Mouse (Mus musculus) CD4-positive, CD25-positive, alpha-beta regulatory T cell, adult 4 months (primary cell): Measurements from ENCODE around the gene Pax2. TPM values are rescaled to one million over a fixed set of nuclear protein-coding genes. Genes with fewer than 3 reads are reported as not detected.

Experiments used
- ATAC-seq: one replicate; pipeline ENCODE4 v1.8.0; 2017
- polyA plus RNA-seq, 2 experiments: library from polyadenylated mRNA; unstranded; fragments of 100-300 nt; shearing (Covaris generic); gene quantifications; one replicate each; pipeline ENCODE4 v1.2.1; 2017

Gene Pax2
- polyA plus RNA-seq, 2 experiments from 2014 or later: 0.13 TPM; not detected in 1

DNA sequence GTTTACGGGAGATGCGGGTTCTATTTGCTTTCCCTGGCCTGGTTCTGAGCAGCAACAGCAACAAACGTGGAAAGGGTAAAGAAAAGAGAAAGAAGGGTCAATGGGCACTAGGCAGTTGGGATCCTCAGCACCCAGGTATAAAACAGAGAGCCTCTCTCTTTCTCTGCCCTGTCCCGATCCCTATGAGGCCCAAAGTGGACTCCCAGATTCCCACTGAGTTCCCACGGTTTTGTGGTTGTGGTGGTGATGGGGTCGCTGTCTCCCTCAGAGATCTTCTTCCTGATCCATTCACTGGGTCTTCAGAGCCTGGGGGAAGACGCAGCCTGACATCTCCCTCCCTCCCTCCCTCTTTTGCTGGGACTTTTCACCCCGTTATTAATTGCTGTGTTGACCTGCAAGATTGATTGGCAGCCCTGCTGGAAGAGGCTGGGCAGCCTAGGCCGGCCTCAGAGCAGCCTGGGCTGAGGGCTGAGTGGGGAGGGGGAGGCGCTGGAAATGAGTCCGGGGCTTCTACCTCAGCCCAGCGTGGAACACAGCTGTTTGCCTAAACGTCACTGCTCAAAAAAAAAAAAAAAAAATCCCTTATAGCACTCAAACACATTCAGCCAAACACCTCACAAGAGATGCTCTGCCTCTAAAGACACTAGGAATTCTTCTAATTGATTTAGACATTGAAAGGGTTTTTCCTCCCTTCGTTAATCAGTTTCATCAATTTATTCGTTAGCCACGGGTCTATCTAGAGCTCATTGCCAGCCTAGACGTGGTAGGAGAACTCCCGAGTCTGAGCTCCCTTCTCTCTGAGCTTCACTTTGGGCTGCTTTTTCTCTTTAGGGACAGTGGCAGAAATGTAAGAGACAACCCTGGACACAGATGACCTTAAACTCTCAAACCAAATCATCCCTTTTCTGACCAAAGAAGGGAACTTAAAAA lies 6.5 kb upstream of the Pax2 start:
- no peak for ATAC-seq

DNA sequence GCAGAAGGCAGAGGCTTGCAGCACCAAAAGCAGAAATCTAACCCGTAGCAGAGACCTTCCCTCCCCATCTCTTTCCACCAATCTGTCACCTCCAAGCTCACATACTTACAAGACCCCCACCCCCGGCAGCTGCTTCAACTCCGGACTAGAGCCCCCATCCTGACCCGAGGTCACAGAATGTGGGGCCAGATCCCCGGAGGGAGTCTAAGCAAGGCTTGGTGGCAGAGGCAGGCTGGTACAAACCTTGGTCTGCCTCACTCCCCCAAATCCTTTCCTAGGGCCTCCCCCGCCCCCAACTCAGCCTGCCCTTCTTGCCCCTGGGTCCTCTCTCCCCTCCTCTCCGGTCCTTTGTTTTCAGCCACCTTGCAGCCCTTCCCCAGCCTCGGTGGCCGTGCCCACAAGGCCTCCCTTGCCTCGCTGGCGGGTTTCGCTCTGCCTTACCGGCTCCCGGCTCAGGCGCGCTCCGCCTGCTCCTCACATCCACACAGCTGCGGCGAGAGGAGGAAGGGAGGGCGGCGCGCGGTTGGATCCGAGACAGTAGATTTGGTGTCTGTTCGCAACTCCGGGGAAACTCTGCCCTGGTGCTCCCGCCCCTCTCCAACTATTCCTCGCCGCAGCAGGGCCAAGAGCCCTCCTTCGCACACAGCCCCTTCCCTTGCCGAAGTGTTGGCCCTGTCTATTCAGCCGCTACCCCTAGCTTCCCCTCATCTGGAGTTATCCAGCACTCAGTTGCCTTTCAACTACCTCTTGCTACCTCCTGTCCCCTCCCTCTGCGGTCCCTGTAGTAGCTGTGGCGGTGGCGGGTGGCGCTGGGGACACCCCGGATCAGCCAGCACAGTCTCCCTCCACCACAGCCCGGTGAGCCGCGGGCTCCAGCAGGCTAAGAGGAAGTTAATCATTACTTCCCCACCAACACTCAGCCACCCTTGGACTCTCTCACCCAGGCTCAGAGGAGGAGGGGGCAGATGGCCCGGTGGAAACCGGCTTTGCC lies 5.5 kb upstream of the Pax2 start:
- no peak for ATAC-seq

DNA sequence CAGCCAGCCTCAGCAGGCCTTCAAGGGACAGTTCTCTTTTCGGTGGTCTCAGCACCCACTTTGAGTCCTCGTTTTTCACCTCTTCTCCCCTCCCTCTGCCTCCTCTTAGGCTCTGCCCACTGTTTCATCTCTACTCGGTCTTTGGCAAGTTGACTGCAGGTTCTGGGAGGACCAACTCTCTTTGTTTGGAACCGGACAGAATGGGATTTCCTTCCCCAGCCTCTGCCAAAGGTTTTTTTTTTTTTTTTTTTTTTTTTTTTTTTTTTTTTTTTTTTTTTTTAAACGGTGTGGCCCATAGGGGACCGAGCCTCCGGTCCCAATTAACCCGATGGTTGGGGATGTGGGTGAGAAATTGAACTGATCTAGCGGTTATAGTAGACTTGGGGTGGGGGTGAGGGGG lies 4.8 kb upstream of the Pax2 start:
- no peak for ATAC-seq

DNA sequence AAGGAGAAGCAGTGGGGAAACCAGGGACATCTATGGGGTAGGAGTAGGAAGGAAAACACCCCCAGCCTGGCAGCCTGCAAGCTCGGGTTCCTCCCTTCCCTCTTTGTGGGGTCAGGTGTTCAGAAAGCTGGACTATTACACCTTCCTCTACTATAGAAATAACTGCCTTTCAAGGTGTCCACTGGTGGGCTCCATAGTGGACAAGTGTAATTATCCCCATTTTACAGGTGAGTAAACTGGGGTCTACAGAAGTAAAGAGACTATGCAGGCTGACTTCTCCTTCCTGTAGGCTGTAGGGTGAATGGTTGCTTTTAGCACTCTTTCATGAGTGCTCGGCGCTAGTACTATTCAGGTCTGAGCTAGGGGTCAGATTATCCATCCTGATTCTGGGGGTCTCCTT lies 4.3 kb upstream of the Pax2 start:
- no peak for ATAC-seq

DNA sequence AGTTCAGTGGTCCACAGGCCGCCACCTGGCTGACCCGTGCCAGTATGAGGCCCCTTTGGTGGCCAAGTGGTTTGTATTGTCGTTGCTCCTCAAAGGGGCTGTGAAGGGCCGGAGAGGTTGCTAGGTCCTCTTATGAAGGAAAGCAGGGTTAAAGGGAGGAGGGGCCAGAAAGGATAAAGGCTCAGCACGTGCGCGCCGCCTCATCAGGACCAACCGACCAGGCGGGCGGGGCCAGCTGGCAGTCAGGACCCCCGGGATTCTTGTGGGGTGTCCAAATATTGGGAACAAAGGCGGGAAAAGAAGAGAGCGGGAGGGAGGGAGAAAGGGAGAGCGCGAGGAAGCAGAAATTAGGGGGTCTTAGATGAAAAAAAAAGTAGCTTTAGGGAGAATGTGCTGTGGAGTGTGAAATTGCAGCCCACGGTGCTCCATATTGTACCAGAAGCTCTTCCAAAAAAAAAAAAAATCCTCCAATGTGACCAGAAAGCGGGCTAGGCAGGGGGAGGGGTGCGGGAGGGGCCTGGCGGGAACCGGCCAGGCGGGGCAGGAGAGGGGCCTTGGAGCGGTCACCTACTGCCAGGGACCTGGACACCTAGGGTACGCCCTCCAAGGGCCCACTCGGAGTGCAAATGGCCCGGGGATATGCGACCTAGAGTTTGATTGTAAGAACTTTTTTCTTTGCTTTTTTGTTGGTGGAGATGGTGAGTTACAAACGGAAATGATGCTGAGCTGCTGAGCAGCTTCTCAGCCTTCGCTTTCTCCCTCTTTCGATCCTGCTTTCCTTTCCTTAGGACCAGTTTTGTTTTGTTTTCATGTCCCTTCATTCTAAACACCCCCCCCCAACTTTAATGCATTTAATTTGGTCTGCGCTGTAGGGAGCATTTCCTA lies 3.5 kb upstream of the Pax2 start:
- no peak for ATAC-seq

GRCm38 (mm10) chr19:44753361-44753760 lies 2.5 kb upstream of the Pax2 start:
- no peak for ATAC-seq

DNA sequence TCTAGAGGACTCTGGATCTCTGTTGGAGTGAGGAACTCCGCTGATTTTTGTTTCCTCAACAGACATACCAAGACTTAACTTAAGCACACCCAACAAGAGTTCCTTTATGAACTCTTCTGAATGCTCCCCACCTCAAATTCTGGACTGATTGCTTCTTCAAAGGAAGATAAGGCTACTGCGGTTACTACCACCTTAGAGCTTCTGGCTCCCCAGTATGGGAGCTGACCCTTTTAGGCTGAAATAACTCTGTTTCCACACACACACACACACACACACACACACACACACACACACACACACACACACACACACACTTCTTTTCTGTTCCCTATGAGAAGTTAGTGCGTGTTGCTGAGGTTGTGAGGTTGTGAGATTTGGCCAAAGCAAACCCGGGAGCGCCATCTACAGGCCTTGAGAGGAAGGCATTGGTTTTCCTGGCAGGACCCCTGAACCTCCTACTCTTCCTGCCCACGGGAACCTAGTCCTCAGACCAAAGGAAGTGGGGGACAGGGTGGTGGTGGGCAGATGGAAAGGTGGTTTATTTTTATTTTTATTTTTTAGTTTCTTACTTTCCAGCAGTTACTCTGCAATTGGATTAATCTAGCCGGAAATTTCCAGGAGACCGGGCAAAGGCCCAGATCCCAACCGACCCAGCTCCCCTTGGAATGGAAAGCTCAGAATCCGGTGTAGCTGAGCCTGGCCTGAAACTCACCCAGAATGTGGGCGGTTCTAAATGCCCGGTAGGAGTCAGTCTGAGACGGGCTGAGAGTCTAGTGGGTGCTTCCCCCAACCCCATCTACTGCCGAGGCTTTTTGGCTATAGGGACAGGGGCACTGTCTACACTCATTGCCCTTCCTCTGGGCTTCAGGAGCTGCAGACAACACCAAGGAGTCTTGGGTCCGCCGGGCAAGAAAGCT lies 1.1 kb upstream of the Pax2 start:
- ATAC-seq: no peak

DNA sequence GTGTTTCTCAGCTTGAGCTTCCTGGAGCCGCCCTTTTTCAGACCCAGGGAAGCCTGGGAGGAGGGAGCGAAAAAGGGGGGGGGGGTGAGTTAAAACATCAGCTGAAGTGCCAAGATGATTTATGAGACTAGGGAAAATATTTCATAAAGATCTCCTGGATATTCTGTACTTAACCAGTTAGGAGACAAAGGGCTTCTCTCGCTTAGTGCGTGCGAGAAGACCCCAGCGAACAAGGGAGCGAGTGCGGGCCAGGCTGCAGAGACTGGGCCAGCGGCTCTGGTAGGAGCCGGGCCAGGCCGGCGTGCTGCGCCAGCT lies 510 bp upstream of the Pax2 start:
- no peak for ATAC-seq

DNA sequence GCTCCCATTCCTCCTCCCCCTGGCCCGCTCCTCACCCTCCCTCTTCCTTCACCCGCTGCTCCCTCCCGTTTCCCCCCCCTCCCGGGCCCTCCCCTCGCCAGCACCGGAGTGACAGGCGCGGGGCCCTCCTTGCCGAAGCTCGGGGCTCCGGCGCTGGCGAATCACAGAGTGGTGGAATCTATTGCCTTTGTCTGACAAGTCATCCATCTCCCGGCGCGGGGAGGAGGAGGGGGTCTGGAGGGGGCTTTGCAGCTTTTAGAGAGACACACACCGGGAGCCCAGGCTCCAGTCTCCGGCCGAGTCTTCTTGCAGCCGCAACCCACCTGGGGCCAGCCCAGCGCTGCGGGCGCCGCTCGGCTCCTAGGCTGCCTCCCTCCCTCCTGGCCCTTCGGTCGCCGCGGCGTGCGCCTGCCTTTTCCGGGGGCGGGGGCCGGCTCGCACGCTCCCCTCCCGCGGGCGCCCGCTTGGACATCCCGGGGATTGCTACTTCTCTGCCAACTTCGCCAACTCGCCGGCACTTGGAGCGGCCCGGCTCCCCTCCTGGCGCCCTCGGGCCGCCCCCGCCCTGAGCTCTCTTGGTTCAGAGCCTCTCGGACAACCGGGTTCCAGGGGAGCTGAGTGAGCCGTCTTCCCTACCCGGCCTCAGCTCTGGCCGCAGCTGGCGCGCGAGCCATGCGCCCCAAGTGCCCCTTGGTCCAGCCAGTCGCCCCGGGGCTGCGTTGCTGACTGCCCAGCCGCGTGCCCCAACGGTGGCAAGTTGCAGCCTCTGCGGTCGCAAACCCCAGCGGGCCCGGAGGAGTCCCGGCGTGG lies 781 bp downstream of the Pax2 start:
- ATAC-seq: no peak

- no peak for ATAC-seq
Observed at GRCm38 (mm10) chr19:44757231-44757871, 1.5 kb downstream of the Pax2 start.

DNA sequence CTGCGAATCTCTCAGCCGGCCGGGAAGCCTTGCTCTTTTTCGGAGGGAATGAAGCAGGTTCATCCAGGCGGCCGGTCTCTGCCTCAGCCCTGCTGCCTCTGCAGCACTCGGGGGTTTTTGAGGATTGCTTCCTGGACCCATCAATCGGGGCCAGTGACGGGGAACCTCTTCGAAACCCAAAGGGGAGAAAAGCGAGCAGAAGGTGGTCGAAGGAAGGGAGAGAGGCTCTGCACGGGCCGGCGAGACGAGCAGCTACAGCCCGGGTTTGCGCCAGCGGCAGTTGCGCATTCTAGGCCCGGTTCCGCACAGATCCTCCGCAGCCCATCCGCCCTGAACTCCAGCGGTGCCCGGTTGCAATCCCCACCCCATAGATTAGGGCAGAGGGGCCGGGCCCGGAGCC lies 3.0 kb downstream of the Pax2 start:
- no peak for ATAC-seq

- no peak for ATAC-seq
Observed at GRCm38 (mm10) chr19:44759531-44760118, 3.8 kb downstream of the Pax2 start.

DNA sequence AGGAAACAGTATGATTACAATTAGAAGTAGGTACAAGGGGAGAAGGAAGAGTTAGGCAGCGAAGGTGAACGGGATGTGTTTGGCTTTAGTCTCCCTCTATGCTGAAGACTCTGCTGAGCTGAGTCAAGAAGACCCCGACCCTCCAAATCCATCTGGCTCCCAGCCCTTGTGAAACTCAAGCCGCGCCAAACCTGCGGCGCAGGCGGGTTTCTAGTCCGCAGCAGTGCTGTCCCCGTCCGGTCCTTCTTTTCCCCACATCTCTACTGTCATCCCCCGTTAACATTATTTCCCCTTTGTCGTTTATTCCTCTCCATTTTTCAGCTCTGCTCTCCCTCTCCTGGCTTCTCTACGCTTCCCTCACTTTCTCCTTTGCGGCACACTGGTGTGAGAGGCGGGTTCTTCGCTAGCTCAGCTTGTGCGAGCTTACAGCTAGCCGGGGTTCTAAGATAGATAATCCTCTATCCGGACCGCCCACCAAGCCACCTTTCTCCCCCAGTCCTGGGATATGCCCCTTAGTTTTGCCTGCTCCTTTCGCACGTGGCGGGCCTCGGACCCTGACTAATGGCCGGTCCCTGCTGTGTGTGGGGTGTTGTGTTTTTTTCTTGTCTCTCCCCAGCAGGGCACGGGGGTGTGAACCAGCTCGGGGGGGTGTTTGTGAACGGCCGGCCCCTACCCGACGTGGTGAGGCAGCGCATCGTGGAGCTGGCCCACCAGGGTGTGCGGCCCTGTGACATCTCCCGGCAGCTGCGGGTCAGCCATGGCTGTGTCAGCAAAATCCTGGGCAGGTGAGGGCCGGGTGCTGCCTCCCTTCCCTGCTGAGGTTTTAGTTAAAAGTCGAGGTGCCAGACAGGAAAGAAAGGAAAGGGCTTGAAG lies 4.7 kb downstream of the Pax2 start:
- no peak for ATAC-seq

DNA sequence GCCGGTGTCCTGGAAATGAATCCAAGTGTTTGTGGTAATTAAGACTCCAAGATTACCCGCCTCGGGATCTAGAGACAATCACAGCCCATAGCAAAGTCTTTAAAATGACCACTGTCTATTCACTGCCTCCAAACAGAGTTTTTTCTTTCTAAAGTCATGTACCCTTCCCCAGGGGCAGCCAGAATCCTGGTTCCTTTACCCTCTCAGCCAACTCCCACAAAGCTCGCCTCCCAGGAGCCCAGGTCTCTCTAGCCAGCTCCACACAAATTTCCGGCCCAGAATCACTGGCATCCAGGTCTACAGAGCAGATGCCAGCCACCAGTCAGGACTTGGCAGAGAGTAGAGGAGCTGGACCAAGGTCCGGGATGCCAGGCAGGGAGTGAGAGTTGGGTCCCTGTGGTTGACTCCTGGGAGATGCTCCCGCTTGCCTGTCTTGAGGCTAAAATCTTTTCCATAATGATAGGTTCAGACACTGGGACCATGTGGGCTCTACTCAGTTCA lies 6.3 kb downstream of the Pax2 start:
- no peak for ATAC-seq

GRCm38 (mm10) chr19:44770268-44771050 lies 14.6 kb downstream of the Pax2 start:
- no peak for ATAC-seq

GRCm38 (mm10) chr19:44771499-44771898 lies 15.7 kb downstream of the Pax2 start:
- ATAC-seq: no peak

DNA sequence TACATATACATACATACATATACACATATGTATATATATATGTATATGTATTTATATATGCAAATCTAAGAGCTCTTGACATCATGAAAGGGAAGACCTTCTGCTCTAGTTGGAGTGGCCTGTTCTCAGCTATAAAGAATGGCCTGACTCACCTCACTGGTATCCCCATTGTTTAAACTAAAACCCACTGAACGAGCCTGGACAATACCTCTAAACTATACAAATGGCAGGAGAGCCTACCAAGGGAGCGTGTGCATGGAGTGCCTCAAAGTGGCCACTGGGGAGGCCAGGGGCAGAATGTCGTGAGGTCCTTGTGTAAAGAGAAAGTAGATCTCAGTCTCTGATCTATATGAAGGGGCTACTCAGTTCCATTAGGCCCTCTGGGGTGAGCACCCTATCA lies 26.1 kb downstream of the Pax2 start:
- ATAC-seq: no peak

DNA sequence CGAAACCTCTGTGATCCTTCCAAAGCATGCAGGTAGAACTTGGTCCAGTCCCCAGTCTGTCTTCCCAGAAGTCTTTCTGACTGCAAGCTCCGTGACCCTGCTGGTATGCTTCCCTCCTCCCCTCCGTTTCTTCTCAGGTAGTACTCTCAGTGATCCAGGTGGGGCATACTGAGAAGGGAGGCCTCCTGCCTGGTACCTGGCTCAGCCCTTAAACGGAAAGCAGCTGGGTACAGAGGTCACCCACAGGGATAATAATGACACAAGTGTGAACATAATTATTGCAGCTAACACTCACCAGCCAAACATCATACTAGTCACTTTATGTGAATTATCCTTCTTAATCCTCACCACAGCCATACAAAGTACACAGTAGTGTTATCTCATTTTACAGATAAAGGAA lies 28.5 kb downstream of the Pax2 start:
- no peak for ATAC-seq
